Mouse (Mus musculus) liver, embryonic 13.5 days (tissue): Measurements from ENCODE around the gene Cacybp. TPM values are rescaled to one million over a fixed set of nuclear protein-coding genes. Genes with fewer than 3 reads are reported as not detected.

Source experiments
- ATAC-seq: fragments of 200-750 bp; cut with Nextera tagmentation; 2 replicates; pipeline ENCODE4 v1.8.0; 2017; ENCODE audit warnings: low read depth, mild to moderate bottlenecking, moderate number of reproducible peaks, moderate library complexity
- DNase-seq: peaks from one replicate; pipeline ENCODE4 v3.0.0; 2022
- H3K27ac ChIP-seq: fragments of 300-500 bp; sonication (generic); 2 replicates; pipeline ENCODE4 v1.5.1; 2015; ENCODE audit warnings: moderate library complexity, mild to moderate bottlenecking, inconsistent platforms
- H3K27me3 ChIP-seq: fragments of 300-500 bp; sonication (generic); 2 replicates; pipeline ENCODE4 v1.6.1; 2015; ENCODE audit warnings: mild to moderate bottlenecking, inconsistent platforms
- H3K36me3 ChIP-seq: fragments of 300-500 bp; sonication (generic); 2 replicates; pipeline ENCODE4 v1.6.1; 2015; ENCODE audit warnings: mild to moderate bottlenecking, inconsistent platforms
- H3K4me1 ChIP-seq: fragments of 300-500 bp; sonication (generic); replicated peaks from 2 replicates; pipeline ENCODE4 v1.6.1; 2015; ENCODE audit warnings: inconsistent platforms
- H3K4me2 ChIP-seq: fragments of 300-500 bp; sonication (generic); 2 replicates; pipeline ENCODE4 v1.6.1; 2015; ENCODE audit warnings: inconsistent platforms, mild to moderate bottlenecking, moderate library complexity
- H3K4me3 ChIP-seq: fragments of 300-500 bp; sonication (generic); replicated peaks from 2 replicates; pipeline ENCODE4 v1.5.1; 2015; ENCODE audit warnings: mild to moderate bottlenecking, inconsistent platforms
- H3K9ac ChIP-seq: fragments of 300-500 bp; sonication (generic); 2 replicates; pipeline ENCODE4 v1.6.1; 2015; ENCODE audit warnings: mild to moderate bottlenecking, inconsistent platforms
- H3K9me3 ChIP-seq: fragments of 300-500 bp; sonication (generic); replicated peaks from 2 replicates; pipeline ENCODE4 v1.6.1; 2016; ENCODE audit warnings: inconsistent platforms
- WGBS: fragments of 180-500 bp; shearing (Covaris S2); methylation state at CpG from one replicate; pipeline ENCODE4 v1.1.7; 2015; ENCODE audit not compliant: insufficient replicate concordance; 5-methylcytosine and 5-hydroxymethylcytosine counted together
- polyA plus RNA-seq: library from polyadenylated mRNA; unstranded; fragments of >200 nt; fragmentation: Nextera tagmentation; extraction: Ambion mirVana; gene quantifications from 2 replicates; pipeline ENCODE4 v1.2.1, GENCODE M21; 2015

Cacybp gene
- polyA plus RNA-seq, 1 experiment from 2014 or later, result 239 TPM

GRCm38 (mm10) chr1:160245954-160246353, 33.3 kb upstream of the Cacybp start:
- 46% methylated on average over 2 of the region's 2 CpGs for WGBS
- H3K27me3 ChIP-seq, result no peaks in the 10 kb centered on the region
- H3K36me3 ChIP-seq, result no peaks in the 10 kb centered on the region

GRCm38 (mm10) chr1:160244689-160245088, 32.0 kb upstream of the Cacybp start:
- H3K9me3 ChIP-seq, result no peaks in the 10 kb centered on the region
- no peaks in the 10 kb centered on the region for H3K27me3 ChIP-seq
- ATAC-seq, result no peak
- no peak overlapping the region for H3K4me2 ChIP-seq
- DNase-seq, result no peak
- H3K36me3 ChIP-seq, result no peaks in the 10 kb centered on the region
- WGBS, result 78% methylated on average over 5 of the region's 5 CpGs
- no peak overlapping the region for H3K27ac ChIP-seq
- no peak overlapping the region for H3K4me3 ChIP-seq
- H3K4me1 ChIP-seq, result no peaks in the 10 kb centered on the region
- no peak overlapping the region for H3K9ac ChIP-seq

More at GRCm38 (mm10) chr1:160245954-160246353, 33.3 kb upstream of the Cacybp start:
- H3K9ac ChIP-seq, result no peak overlapping the region
- no peaks in the 10 kb centered on the region for H3K9me3 ChIP-seq
- no peak overlapping the region for H3K4me3 ChIP-seq
- H3K27ac ChIP-seq, result no peak overlapping the region
- ATAC-seq, result no peak
- no peak for DNase-seq
- H3K4me2 ChIP-seq, result no peak overlapping the region
- no peaks in the 10 kb centered on the region for H3K4me1 ChIP-seq

- H3K4me1 ChIP-seq, result no peaks in the 10 kb centered on the region
- 74% methylated on average over 2 of the region's 2 CpGs for WGBS
- no peak overlapping the region for H3K27ac ChIP-seq
- ATAC-seq (no peak), DNase-seq (no peak)
- no peak overlapping the region for H3K4me2 ChIP-seq
- no peaks in the 10 kb centered on the region for H3K27me3 ChIP-seq
- H3K36me3 ChIP-seq, result peaks cover 7% of the 10 kb centered on the region; the same call in 1 of the 2 replicates
- no peak overlapping the region for H3K4me3 ChIP-seq
- no peaks in the 10 kb centered on the region for H3K9me3 ChIP-seq
- H3K9ac ChIP-seq, result no peak overlapping the region
Measured at GRCm38 (mm10) chr1:160240091-160240490, 27.4 kb upstream of the Cacybp start.

- whole genome bisulfite sequencing, result 71% methylated on average over 1 of the region's 1 CpGs
- ATAC-seq, result no peak
- H3K36me3 ChIP-seq, result peaks cover 7% of the 10 kb centered on the region; the same call in 1 of the 2 replicates
Measured at GRCm38 (mm10) chr1:160238852-160239443, 26.3 kb upstream of the Cacybp start.

GRCm38 (mm10) chr1:160237981-160238380, 25.3 kb upstream of the Cacybp start:
- DNase-seq (no peak), ATAC-seq (no peak)
- Histone ChIP-seq H3K9me3 (no peaks in the 10 kb centered on the region), H3K27ac (no peak overlapping the region), H3K9ac (no peak overlapping the region), H3K4me2 (no peak overlapping the region), H3K36me3 (peaks cover 7% of the 10 kb centered on the region; the same call in 1 of the 2 replicates), H3K4me3 (no peak overlapping the region), H3K4me1 (no peaks in the 10 kb centered on the region), H3K27me3 (no peaks in the 10 kb centered on the region)
- WGBS, result 80% methylated on average over 2 of the region's 2 CpGs

More at GRCm38 (mm10) chr1:160238852-160239443, 26.3 kb upstream of the Cacybp start:
- Histone ChIP-seq H3K27ac (no peak overlapping the region), H3K9ac (no peak overlapping the region), H3K9me3 (no peaks in the 10 kb centered on the region), H3K4me3 (no peak overlapping the region), H3K27me3 (no peaks in the 10 kb centered on the region), H3K4me2 (no peak overlapping the region), H3K4me1 (no peaks in the 10 kb centered on the region)
- no peak for DNase-seq

DNA sequence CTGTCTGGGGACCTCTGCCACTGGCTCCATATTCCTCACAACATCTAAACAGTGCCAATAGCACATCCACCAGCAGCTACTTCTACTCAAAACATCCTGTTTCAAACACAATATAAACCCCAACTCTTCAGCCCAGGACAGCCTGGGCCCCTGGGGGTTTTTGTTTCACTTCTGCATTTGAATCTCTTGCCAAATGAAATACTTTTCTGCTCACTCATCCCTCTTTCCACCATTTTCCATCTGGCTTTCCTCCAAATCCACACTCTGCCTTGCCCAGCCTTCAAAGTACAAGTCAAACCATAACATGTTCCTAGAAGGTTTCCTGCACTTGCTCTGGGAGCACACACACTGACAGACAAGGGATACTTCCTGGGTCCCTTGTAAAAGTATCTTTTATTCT, 21.2 kb upstream of the Cacybp start:
- Histone ChIP-seq H3K4me1 (0 out of 2 replicates have a peak, but pooled peaks cover 2% of the 10 kb centered on the region), H3K9ac (0 out of 2 replicates have a peak overlapping the region, but pooled peaks have one; percentile 7), H3K9me3 (no peaks in the 10 kb centered on the region), H3K36me3 (peaks cover 7% of the 10 kb centered on the region; the same call in 1 of the 2 replicates), H3K27me3 (no peaks in the 10 kb centered on the region), H3K4me2 (no peak overlapping the region), H3K4me3 (no peak overlapping the region), H3K27ac (peak overlapping the region; percentile 47)
- no peak for DNase-seq
- no peak for ATAC-seq

DNA sequence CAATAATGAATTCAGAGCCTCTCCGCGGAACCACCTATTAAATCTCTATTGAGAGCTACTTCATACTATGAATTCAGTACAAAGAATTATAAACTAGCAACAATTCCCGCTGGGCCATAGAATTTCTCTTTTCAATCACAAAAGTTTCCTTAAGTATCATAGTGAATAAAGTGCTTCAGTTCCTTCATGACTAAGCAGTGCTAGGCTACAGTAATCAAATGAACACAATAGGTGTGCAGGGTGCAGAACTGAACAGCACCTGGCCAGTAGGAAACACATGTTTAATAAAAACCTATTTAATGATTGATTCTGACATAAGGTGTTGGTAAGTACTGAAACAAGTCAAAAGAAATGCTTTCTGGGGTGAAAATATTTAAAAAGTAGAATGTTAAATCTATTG, 19.4 kb upstream of the Cacybp start:
- Histone ChIP-seq H3K27ac (no peak overlapping the region), H3K4me2 (no peak overlapping the region), H3K36me3 (no peaks in the 10 kb centered on the region), H3K9me3 (no peaks in the 10 kb centered on the region), H3K4me1 (peaks cover 10% of the 10 kb centered on the region), H3K27me3 (no peaks in the 10 kb centered on the region), H3K4me3 (no peak overlapping the region), H3K9ac (no peak overlapping the region)
- ATAC-seq, result no peak
- 90% methylated on average over 3 of the region's 3 CpGs for WGBS
- no peak for DNase-seq

GRCm38 (mm10) chr1:160231013-160231412, 18.3 kb upstream of the Cacybp start:
- no peak for ATAC-seq
- 53% methylated on average over 4 of the region's 4 CpGs for WGBS
- DNase-seq, result no peak

DNA sequence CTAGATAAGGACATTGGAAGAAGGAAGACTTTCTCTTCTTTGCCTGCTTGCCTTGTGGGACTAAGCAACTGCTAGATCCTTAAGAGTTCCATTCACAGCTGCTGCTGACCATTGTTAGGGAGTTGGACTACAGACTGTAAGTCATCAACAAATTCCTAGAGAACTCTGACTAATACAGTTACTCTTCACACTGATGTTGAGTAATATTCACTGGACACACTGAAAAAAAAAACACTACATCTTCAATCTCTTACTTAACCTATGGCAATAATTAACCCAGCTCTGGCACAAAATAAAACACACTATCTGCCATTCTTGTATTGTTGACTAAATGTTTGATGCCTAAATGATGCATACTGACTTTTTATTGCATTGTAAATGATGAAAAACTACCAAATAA, 15.2 kb upstream of the Cacybp start:
- Histone ChIP-seq H3K27me3 (no peaks in the 10 kb centered on the region), H3K27ac (no peak overlapping the region), H3K9ac (no peak overlapping the region), H3K36me3 (0 out of 2 replicates have a peak, but pooled peaks cover 2% of the 10 kb centered on the region), H3K4me2 (no peak overlapping the region), H3K9me3 (no peaks in the 10 kb centered on the region), H3K4me1 (peaks cover 10% of the 10 kb centered on the region), H3K4me3 (no peak overlapping the region)
- no peak for ATAC-seq
- no peak for DNase-seq

More at GRCm38 (mm10) chr1:160231013-160231412, 18.3 kb upstream of the Cacybp start:
- Histone ChIP-seq H3K4me3 (no peak overlapping the region), H3K4me1 (peaks cover 10% of the 10 kb centered on the region), H3K27ac (no peak overlapping the region), H3K4me2 (no peak overlapping the region), H3K27me3 (no peaks in the 10 kb centered on the region), H3K9me3 (no peaks in the 10 kb centered on the region), H3K36me3 (0 out of 2 replicates have a peak, but pooled peaks cover 2% of the 10 kb centered on the region), H3K9ac (no peak overlapping the region)

GRCm38 (mm10) chr1:160227196-160227595, 14.5 kb upstream of the Cacybp start:
- no peak overlapping the region for H3K4me2 ChIP-seq
- no peak overlapping the region for H3K9ac ChIP-seq
- 0 out of 2 replicates have a peak, but pooled peaks cover 2% of the 10 kb centered on the region for H3K36me3 ChIP-seq
- DNase-seq, result no peak
- no peak overlapping the region for H3K27ac ChIP-seq
- no peak for ATAC-seq
- H3K4me1 ChIP-seq, result peaks cover 10% of the 10 kb centered on the region
- H3K4me3 ChIP-seq, result no peak overlapping the region
- H3K27me3 ChIP-seq, result no peaks in the 10 kb centered on the region
- 67% methylated on average over 4 of the region's 4 CpGs for WGBS
- no peaks in the 10 kb centered on the region for H3K9me3 ChIP-seq

DNA sequence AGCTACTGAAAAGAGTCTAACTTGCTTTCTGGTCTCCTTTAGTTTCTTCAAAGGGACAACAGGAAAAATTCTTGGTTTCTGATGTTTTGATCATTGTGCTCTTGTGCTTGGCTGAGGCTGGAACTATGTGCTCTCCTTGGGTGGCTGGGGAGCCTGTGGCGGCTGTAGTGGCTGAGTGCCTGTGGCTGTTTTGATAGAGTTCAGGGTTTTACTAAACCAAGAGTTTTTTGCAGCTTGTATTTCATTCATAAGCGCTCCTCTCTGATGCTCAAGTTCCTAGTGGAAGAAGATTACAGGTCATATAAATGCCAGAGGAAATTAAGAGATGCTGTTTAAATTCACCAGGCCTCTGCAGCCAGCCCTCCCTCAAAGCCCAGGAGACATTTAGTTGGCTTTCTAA, 11.4 kb upstream of the Cacybp start:
- H3K4me1 ChIP-seq, result peaks cover 8% of the 10 kb centered on the region
- H3K9ac ChIP-seq, result no peak overlapping the region
- H3K4me2 ChIP-seq, result no peak overlapping the region
- no peak for ATAC-seq
- no peak for DNase-seq
- no peak overlapping the region for H3K4me3 ChIP-seq
- H3K27me3 ChIP-seq, result no peaks in the 10 kb centered on the region
- no peaks in the 10 kb centered on the region for H3K9me3 ChIP-seq
- WGBS, result 63% methylated on average over 2 of the region's 2 CpGs
- 0 out of 2 replicates have a peak, but pooled peaks cover 2% of the 10 kb centered on the region for H3K36me3 ChIP-seq
- H3K27ac ChIP-seq, result no peak overlapping the region

- no peaks in the 10 kb centered on the region for H3K36me3 ChIP-seq
Measured at GRCm38 (mm10) chr1:160217898-160218297, 5.2 kb upstream of the Cacybp start.

More at GRCm38 (mm10) chr1:160217898-160218297, 5.2 kb upstream of the Cacybp start:
- Histone ChIP-seq H3K4me3 (no peak overlapping the region), H3K4me2 (no peak overlapping the region), H3K27ac (no peak overlapping the region), H3K9ac (no peak overlapping the region), H3K4me1 (peaks cover 11% of the 10 kb centered on the region), H3K9me3 (no peaks in the 10 kb centered on the region), H3K27me3 (no peaks in the 10 kb centered on the region)
- no peak for ATAC-seq
- 77% methylated on average over 3 of the region's 3 CpGs for WGBS
- no peak for DNase-seq
